Mouse (Mus musculus) midbrain, embryonic 16.5 days (tissue): ENCODE measurements around the gene Gse1. TPM values are rescaled to one million over a fixed set of nuclear protein-coding genes. Genes with fewer than 3 reads are reported as not detected.

ENCODE experiments used
- ATAC-seq: fragments of 200-750 bp; cut with Nextera tagmentation; 2 replicates; pipeline ENCODE4 v1.8.0; 2017; ENCODE audit warnings: moderate TSS enrichment
- H3K27ac ChIP-seq: fragments of 300-500 bp; sonication (generic); 2 replicates; pipeline ENCODE4 v1.5.1; 2014; ENCODE audit warnings: mild to moderate bottlenecking, low read length, mixed read lengths
- H3K27me3 ChIP-seq: fragments of 300-500 bp; sonication (generic); 2 replicates; pipeline ENCODE4 v1.6.1; 2014; ENCODE audit warnings: low read depth, low read length, mixed read lengths; ENCODE audit not compliant: control insufficient read depth, insufficient read depth
- H3K36me3 ChIP-seq: fragments of 300-500 bp; sonication (generic); 2 replicates; pipeline ENCODE4 v1.6.1; 2014; ENCODE audit warnings: mild to moderate bottlenecking, low read length, moderate library complexity, mixed read lengths; ENCODE audit not compliant: control insufficient read depth, insufficient read depth
- H3K4me1 ChIP-seq: fragments of 300-500 bp; sonication (generic); 2 replicates; pipeline ENCODE4 v1.6.1; 2014; ENCODE audit warnings: mild to moderate bottlenecking, low read length, mixed read lengths; ENCODE audit not compliant: control insufficient read depth, insufficient read depth
- H3K4me2 ChIP-seq: fragments of 300-500 bp; sonication (generic); 2 replicates; pipeline ENCODE4 v1.6.1; 2014; ENCODE audit warnings: mild to moderate bottlenecking, low read length, mixed read lengths
- H3K4me3 ChIP-seq: fragments of 300-500 bp; sonication (generic); 2 replicates; pipeline ENCODE4 v1.5.1; 2014; ENCODE audit warnings: low read depth, mild to moderate bottlenecking, low read length, moderate library complexity, mixed read lengths
- H3K9ac ChIP-seq: fragments of 300-500 bp; sonication (generic); 2 replicates; pipeline ENCODE4 v1.6.1; 2014; ENCODE audit warnings: low read depth, low read length, mixed read lengths
- H3K9me3 ChIP-seq: fragments of 300-500 bp; sonication (generic); replicated peaks from 2 replicates; pipeline ENCODE4 v1.6.1; 2014; ENCODE audit warnings: mild to moderate bottlenecking, low read length, mixed read lengths; ENCODE audit not compliant: control insufficient read depth, poor library complexity, severe bottlenecking
- WGBS: fragments of 180-500 bp; shearing (Covaris S2); extraction: QIAGEN DNeasy Blood & Tissue Kit; methylation state at CpG from one replicate; pipeline ENCODE4 v1.1.7; 2014; 5-methylcytosine and 5-hydroxymethylcytosine counted together
- polyA plus RNA-seq: library from polyadenylated mRNA; unstranded; fragments of >200 nt; fragmentation: Nextera tagmentation; extraction: Ambion mirVana; gene quantifications from 2 replicates; pipeline ENCODE4 v1.2.1, GENCODE M21; 2015

Gene Gse1
- polyA plus RNA-seq, 1 experiment from 2014 or later, result 13.3 TPM

- Histone ChIP-seq H3K27me3 (no peaks in the 10 kb centered on the region), H3K9ac (peak overlapping the region; percentile 39), H3K36me3 (no peaks in the 10 kb centered on the region), H3K4me3 (no peak overlapping the region), H3K9me3 (no peaks in the 10 kb centered on the region), H3K4me2 (peak overlapping the region; percentile 23), H3K4me1 (peaks cover 61% of the 10 kb centered on the region), H3K27ac (peak overlapping the region; percentile 60)
- ATAC-seq, result peak; percentile 7; the same call in 1 of the 2 replicates
- WGBS, result 30% methylated on average over 16 of the region's 16 CpGs
Measured at GRCm38 (mm10) chr8:120548313-120548761, 320.1 kb downstream of the Gse1 start.

GRCm38 (mm10) chr8:120549321-120549921, 321.2 kb downstream of the Gse1 start:
- WGBS, result 1% methylated on average over 25 of the region's 25 CpGs
- peak; percentile 16; the same call in 1 of the 2 replicates for ATAC-seq
- H3K27ac ChIP-seq, result peak overlapping the region; percentile 66
- peak overlapping the region; percentile 53 for H3K9ac ChIP-seq
- H3K27me3 ChIP-seq, result no peaks in the 10 kb centered on the region
- peaks cover 60% of the 10 kb centered on the region for H3K4me1 ChIP-seq
- 0 out of 2 replicates have a peak, but pooled peaks cover 3% of the 10 kb centered on the region for H3K36me3 ChIP-seq
- H3K4me3 ChIP-seq, result peak overlapping the region; percentile 6
- peak overlapping the region; percentile 53 for H3K4me2 ChIP-seq
- no peaks in the 10 kb centered on the region for H3K9me3 ChIP-seq

- Histone ChIP-seq H3K4me3 (peak overlapping the region; percentile 6; the same call in 1 of the 2 replicates), H3K9me3 (no peaks in the 10 kb centered on the region), H3K27ac (peak overlapping the region; percentile 66), H3K4me2 (peak overlapping the region; percentile 53), H3K9ac (peak overlapping the region; percentile 53), H3K36me3 (0 out of 2 replicates have a peak, but pooled peaks cover 3% of the 10 kb centered on the region), H3K27me3 (no peaks in the 10 kb centered on the region), H3K4me1 (peaks cover 60% of the 10 kb centered on the region)
- WGBS, result 8% methylated on average over 11 of the region's 11 CpGs
- ATAC-seq, result peak; percentile 23; the same call in 1 of the 2 replicates
Measured at GRCm38 (mm10) chr8:120549922-120550321, 321.7 kb downstream of the Gse1 start.

- no peaks in the 10 kb centered on the region for H3K27me3 ChIP-seq
- WGBS, result 17% methylated on average over 12 of the region's 12 CpGs
- H3K4me1 ChIP-seq, result peaks cover 59% of the 10 kb centered on the region
- ATAC-seq, result no peak
- peak overlapping the region; percentile 53; the same call in 1 of the 2 replicates for H3K9ac ChIP-seq
- H3K4me3 ChIP-seq, result no peak overlapping the region
- H3K36me3 ChIP-seq, result 0 out of 2 replicates have a peak, but pooled peaks cover 3% of the 10 kb centered on the region
- peak overlapping the region; percentile 53 for H3K4me2 ChIP-seq
- H3K27ac ChIP-seq, result peak overlapping the region; percentile 66; the same call in 1 of the 2 replicates
- H3K9me3 ChIP-seq, result no peaks in the 10 kb centered on the region
Measured at GRCm38 (mm10) chr8:120550430-120550829, 322.2 kb downstream of the Gse1 start.

GRCm38 (mm10) chr8:120550937-120551676, 322.9 kb downstream of the Gse1 start:
- peaks cover 63% of the 10 kb centered on the region for H3K4me1 ChIP-seq
- H3K36me3 ChIP-seq, result 0 out of 2 replicates have a peak, but pooled peaks cover 3% of the 10 kb centered on the region
- peak overlapping the region; percentile 66 for H3K27ac ChIP-seq
- H3K9me3 ChIP-seq, result no peaks in the 10 kb centered on the region
- ATAC-seq, result no peak
- H3K4me2 ChIP-seq, result 0 out of 2 replicates have a peak overlapping the region, but pooled peaks have one; percentile 6
- no peak overlapping the region for H3K4me3 ChIP-seq
- H3K27me3 ChIP-seq, result no peaks in the 10 kb centered on the region
- WGBS, result 68% methylated on average over 11 of the region's 11 CpGs
- peak overlapping the region; percentile 34; the same call in 1 of the 2 replicates for H3K9ac ChIP-seq

GRCm38 (mm10) chr8:120551677-120551980, 323.4 kb downstream of the Gse1 start:
- WGBS, result 83% methylated on average over 3 of the region's 3 CpGs
- ATAC-seq, result no peak
- Histone ChIP-seq H3K9ac (0 out of 2 replicates have a peak overlapping the region, but pooled peaks have one; percentile 34), H3K27ac (peak overlapping the region; percentile 66), H3K9me3 (no peaks in the 10 kb centered on the region), H3K4me3 (no peak overlapping the region), H3K27me3 (no peaks in the 10 kb centered on the region), H3K4me1 (peaks cover 65% of the 10 kb centered on the region), H3K4me2 (no peak overlapping the region), H3K36me3 (0 out of 2 replicates have a peak, but pooled peaks cover 3% of the 10 kb centered on the region)

GRCm38 (mm10) chr8:120552509-120552908, 324.3 kb downstream of the Gse1 start:
- no peak for ATAC-seq

GRCm38 (mm10) chr8:120553441-120554123, 325.3 kb downstream of the Gse1 start:
- H3K27me3 ChIP-seq, result no peaks in the 10 kb centered on the region
- H3K36me3 ChIP-seq, result 0 out of 2 replicates have a peak, but pooled peaks cover 3% of the 10 kb centered on the region
- no peaks in the 10 kb centered on the region for H3K9me3 ChIP-seq
- ATAC-seq, result no peak
- 88% methylated on average over 24 of the region's 24 CpGs for WGBS
- H3K9ac ChIP-seq, result no peak overlapping the region
- H3K4me2 ChIP-seq, result no peak overlapping the region
- H3K4me3 ChIP-seq, result no peak overlapping the region
- H3K4me1 ChIP-seq, result peaks cover 67% of the 10 kb centered on the region
- H3K27ac ChIP-seq, result no peak overlapping the region

More at GRCm38 (mm10) chr8:120552509-120552908, 324.3 kb downstream of the Gse1 start:
- H3K4me3 ChIP-seq, result no peak overlapping the region
- WGBS, result 89% methylated on average over 11 of the region's 11 CpGs
- H3K9ac ChIP-seq, result no peak overlapping the region
- no peak overlapping the region for H3K4me2 ChIP-seq
- H3K36me3 ChIP-seq, result 0 out of 2 replicates have a peak, but pooled peaks cover 3% of the 10 kb centered on the region
- no peaks in the 10 kb centered on the region for H3K9me3 ChIP-seq
- H3K27ac ChIP-seq, result no peak overlapping the region
- no peaks in the 10 kb centered on the region for H3K27me3 ChIP-seq
- peaks cover 69% of the 10 kb centered on the region for H3K4me1 ChIP-seq
